Mouse (Mus musculus): ENCODE results near the gene Slc44a2.

Slc44a2 gene

DNA sequence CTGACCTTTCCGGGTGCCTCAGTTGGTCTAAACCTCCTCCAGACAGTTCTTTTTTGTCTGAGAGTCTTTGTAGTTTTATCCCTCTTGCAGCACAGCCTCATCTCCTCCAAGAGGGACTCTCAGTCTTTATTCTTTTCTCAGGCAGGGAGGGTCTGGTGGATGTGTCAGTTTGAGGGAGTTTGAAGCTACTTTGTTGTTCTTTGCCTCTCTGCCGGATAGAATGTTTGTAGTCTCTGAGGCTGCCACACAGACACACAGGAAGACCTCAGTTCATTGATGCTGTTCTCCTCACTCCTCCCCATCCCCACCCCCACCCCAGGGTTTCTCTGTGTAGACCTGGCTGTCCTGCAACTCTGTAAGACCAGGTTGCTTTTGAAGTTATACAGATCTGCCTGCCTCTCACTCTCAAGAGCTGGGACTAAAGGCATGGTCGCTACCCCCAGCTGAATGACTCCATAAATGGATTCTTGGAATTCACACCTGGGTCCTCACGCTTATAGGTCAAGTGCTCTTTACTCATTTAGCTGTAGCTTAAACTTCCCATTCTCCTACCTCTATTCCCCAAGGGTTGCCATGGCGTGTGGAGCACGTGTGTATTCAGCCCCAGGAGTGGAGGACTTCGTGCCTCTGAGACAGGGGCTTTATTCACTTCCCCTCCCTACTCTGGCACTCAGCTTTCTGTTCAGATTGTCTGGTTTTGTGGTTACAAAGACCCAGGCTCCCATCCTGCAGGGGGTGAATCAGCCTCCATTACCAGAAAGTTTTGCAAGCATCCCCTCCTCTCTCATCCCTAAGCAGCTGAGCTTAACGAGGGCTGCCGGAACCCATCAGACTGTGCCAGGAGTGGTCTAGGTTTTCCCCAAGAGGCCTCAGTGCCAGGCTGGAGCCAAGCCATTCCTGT lies 11.9 kb downstream of the Slc44a2 start:
- DNase-seq (ENCODE audit: low spot score in 2 of 2), result no peak

DNA sequence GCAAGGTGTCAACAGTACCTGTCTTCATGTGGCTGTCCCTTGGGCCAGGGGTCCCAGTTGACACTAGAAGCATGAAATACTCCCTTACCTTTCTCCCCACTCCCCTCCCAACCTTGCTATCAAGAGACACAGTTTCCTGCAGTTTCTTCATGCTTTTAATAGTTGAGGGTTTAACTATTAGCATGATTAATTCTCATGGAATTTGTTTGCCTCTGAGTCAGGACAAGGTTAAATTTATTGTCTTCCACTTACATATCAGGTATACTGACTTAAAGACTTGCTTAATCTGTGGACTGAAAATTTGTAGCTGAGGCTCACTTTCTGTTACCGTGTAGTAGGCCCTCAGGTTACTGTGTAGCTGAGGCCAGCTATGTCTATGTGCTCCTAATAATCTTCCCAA lies 13.0 kb downstream of the Slc44a2 start:
- no peak for DNase-seq (ENCODE audit: low spot score in 2 of 2)

DNA sequence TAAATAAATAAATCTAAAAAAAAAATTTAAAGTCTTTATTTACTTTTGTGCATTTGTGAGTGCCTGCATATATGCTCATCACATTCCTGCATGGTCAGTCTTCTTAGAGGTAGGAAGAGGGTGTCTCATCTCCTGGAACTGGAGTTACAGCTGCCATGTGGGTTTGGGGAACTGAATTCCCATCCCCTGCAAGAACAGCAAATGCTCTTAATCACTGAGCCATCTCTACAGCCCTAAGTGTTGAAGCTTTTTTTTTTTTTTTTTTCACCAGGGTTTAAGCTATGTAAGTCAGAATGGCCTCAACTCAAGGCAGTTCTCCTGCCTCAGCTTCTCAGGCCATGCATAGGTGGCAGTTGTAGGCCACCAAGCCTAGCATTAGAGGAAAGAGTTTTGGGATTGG lies 14.2 kb downstream of the Slc44a2 start:
- no peak for DNase-seq (ENCODE audit: low spot score in 2 of 2)

DNA sequence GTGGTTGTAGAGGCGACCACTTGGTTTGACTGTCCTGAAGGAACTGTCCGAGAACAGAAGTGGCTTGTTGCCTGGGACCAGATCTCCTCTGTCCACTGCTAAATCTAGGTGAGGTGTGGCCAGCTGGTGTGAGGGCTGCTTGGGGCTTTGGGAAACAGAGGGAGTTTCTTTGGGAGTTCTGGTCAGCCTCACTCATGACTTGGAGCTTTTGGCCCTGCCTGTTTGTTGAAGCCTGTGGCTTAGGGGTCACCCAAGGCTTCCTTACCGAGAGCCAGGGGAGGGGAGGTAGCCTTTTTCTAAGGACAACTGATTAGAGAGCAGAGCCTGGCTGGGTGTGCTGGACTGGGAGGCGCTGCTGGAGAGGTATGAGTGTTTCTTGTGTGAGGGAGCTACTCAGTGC lies 14.9 kb downstream of the Slc44a2 start:
- no peak for DNase-seq (ENCODE audit: low spot score in 2 of 2)

DNA sequence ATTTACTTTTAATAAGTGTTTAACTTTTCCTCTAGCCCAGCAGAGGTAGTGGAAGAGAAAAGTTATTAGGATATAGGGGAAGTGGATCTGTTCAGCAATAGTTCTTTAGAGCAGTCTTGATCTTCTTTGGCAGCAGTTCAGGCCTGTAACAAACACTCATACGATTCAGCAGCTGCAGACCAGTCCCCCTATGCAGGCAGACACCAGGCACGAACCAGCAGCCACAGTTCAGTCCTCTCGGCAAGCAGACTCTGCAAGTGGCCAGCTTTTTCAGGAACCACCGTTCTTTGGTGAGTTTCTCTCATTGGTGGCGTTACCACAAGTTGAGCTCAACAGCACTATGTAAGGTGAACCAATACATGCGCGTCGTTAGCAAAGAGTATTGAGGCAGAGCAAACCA lies 16.0 kb downstream of the Slc44a2 start:
- DNase-seq (ENCODE audit: low spot score in 2 of 2), result no peak

DNA sequence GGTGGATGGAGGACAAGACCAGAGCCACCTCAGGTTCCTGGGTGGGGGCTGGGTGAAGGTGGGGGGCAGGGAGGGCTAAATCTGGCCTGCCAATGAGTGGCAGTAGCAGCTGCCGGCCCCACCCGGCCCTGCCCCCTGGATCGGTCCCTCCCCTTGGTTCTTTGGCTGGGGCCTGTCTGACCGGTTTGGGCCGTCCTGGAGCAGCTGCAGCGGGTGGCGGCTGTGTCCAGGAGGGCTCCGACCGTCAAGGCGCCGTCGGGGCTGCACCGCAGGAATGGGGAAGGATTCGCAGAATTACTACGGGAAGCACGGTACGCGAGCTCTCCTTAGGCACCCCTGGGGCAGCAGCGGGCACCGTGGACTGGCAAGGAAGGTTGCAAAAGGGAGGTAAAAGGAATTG lies 17.2 kb downstream of the Slc44a2 start:
- no peak for DNase-seq (ENCODE audit: low spot score in 2 of 2)

DNA sequence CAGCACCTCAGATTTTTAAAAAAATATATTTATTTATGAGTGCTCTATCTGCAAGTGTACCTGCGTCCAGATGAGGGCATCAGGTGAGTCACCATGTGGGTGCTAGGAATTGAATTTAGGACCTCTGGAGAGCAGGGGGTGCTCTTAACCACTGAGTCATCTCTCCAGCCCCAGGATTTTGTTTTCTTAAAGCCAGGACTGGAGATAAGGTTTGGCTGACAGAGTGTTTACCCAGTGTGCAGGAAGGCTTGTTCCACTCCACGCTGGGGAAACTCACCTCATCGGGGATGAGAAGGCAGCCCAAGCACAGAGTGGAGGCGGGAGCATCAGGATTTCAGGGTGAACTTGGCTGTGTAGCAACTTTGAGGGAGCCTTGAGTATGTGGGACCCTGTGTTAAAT lies 19.9 kb downstream of the Slc44a2 start:
- DNase-seq (ENCODE audit: low spot score in 2 of 2), result no peak

DNA sequence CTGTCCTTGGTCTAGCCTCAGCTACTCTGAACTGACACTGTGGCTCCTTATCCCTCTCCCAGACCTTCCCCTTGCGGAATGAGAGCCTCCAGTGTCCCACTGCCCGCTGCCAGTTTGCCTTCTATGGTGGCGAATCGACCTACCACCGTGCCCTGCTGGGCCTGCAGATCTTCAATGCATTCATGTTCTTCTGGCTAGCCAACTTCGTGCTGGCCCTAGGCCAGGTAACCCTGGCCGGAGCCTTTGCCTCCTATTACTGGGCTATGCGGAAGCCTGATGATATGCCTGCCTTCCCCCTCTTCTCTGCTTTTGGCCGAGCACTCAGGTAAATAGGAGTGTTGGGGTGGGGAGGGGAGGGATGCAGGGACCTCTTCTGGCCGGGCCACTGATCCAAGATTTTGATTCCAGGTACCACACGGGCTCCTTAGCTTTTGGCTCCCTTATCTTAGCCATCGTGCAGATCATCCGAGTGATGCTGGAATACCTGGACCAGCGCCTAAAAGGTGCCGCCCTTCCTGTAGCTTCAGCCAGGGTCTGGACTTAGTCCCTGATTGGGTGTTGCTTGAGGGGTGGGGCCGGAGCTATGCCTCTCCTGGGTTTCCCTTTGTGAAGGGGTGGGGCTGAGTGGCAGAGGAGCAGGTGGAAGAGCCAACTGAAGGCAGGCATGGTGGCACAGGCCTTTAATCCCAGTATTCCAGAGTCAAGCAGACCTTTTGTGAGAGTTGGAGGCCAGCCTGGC lies 26.3 kb downstream of the Slc44a2 start:
- no peak for DNase-seq (ENCODE audit: low spot score in 2 of 2)

DNA sequence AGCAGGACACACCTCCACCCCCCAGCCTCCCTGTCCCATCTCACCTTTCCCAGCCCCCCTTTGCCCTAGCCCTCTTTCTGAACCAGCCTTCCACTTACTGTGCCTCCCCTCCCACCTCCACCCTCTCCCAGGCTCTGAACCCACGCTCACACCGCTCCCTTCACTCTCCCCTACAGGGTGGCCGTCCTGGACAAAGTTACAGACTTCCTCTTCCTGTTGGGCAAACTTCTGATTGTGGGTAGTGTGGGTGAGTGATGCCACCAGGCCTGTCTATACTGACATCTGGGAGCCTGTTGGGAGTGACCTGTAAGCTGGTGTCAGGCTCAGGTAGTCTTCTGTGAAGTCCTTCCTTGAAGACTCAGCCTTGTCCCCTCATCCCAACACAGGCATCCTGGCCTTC lies 27.7 kb downstream of the Slc44a2 start:
- DNase-seq (ENCODE audit: low spot score in 2 of 2), result no peak

DNA sequence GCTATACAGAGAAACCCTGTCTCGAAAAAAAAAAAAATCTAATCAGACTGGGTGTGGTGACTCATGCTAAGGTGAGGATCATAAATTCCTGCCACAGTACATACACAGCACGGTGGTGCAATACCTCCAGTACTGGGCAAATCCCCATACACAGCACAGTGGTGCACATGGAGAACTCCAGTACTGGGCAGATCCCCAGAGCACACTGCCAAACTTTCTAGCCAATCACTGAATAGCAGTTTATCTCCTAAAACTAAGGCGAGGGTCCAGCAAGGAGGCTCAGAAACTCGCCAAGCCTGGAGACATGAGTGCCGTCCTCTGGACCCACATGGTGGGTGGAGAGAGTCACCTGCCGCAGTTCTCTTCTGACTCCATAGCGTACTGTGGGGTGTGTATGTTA lies 30.7 kb downstream of the Slc44a2 start:
- no peak for DNase-seq (ENCODE audit: low spot score in 2 of 2)

DNA sequence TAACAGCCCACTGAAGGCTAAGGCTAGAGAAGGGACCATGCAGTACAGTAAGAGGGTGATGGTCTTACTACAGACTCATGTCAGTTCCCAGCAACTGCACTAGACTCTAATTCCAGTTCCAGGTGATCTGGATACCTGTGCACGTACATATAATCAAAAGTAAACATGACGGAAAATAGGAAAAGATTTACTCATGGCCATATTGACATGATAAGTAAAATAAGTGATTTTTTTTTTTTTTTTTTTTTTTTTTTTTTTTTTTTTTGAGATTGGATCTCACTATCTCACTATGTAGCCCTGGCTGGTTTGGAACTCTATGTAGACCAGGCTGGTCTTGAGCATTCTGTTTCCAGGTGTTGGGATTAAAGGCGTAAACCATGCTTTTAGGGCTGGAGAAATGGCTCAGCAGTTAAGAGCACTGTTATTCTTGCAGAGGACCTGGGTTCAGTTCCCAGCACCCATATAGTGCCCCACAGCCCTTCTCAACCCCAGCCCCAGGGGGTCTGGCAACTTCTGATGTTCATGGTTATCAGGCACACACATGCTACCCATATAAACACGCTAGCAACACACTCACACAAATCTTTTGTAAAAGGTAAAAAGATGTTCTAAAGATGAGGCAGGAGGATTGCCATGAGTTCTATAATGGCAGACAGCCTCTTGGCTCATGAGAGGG lies 31.3 kb downstream of the Slc44a2 start:
- DNase-seq (ENCODE audit: low spot score in 2 of 2), result no peak

DNA sequence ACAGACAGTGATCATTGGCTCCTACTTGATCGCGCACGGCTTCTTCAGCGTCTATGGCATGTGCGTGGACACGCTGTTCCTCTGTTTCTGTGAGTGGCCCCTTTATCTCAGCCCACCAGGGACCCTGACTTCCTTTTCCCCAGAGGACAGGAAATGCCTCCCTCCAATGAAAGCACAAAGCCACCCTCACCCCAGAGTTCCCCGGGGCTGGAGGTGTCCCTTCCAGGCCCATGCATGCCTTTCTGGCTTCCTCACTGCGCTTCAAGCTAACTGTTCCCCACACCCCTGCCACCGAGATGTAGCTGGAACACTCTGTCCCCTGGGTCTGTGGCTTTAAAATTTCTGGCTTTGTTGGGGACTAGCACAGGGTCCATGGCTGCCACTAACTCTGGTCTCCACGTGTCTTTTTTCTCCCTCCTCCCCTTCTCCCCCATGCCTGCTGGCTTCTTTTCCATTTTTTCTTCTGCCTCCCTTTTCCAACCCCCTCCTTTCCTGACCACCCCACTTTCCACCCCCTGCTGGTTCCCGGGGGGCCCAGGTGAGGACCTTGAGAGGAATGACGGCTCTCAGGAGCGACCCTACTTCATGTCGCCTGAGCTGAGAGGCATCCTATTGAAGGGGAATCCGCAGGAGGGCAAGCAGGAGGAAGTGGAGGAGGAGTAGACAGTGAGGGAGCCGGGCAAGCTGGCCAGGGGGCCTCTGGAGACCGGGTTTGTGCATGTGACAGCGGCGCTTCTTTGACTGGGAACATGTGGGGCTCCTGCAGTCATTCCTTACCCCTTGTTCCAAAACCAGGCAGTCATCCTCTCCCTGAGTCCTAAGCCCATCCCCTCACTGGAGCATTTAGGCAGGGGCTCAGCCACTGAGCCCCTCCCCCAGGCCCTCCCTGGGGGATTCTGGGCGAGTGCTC lies 32.2 kb downstream of the Slc44a2 start:
- no peak for DNase-seq (ENCODE audit: low spot score in 2 of 2)

DNA sequence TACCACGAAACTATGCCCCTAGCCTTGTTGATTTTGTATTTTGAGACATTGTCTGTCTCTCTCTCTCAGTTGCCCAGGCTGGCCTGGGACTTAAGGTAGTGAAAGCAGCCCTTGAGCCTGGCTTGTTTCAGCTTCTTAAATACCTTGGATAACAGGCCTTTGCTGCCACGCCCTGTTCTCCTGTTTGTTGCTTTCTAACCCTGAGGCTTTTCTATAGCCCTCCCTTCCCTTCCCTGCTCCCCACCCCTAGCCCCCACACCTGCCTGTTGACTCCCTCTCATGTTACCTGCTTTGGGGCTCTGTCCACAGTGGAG lies 32.8 kb downstream of the Slc44a2 start:
- DNase-seq (ENCODE audit: low spot score in 2 of 2), result no peak

DNA sequence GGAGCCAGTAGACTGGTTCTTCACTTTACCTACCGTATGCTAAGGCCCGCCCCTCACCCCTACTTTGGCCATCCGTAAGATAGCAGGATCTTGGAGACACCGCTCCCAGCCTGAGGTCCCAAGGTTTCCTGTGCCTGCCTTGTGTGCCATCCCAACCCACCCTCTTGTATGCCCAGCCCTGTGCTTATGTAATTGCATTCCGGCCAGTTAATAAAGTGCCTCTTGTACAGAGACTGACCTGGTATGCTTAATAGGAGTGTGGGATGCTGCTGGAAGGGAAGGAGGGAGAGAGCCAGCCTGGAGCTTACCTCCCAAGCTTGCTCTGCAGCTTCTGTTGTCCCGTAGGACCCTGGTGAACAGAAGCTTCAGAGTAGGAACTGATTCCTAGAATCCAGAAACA lies 34.3 kb downstream of the Slc44a2 start:
- DNase-seq (ENCODE audit: low spot score in 2 of 2), result no peak

DNA sequence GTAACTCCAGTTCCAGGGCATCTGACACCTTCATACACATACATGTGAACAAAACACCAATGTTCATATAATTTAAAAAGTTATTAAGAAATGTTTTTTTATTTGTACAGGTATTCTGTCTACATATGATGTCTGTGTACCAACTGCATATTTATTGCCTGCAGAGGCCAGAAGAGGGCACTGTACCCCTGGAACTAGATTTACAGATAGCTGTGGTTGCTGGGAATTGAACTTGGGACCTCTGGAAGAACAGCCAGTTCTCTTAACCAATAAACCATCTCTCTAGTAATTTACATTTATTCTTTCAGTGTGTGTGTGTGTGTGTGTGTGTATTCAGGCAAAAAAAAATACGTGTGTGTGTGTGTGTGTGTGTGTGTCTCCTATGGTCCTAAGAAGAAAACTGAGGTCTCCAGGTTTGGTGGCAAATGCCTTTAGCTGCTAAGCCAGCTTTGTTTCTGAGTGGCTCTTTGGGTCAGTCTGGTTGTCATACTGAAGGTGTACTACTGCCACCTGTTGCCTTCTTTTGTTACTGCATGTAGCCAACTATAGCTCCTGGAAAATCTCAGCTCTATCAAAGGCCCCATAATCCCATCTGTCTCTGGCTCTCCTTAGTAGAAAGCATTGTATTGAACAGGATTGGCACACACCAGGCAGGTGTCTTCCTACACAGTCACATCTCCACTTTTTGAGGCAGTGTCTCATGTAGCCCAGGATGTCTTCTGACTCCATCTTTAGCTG lies 36.7 kb downstream of the Slc44a2 start:
- DNase-seq (ENCODE audit: low spot score in 2 of 2), result peak; percentile 72

DNA sequence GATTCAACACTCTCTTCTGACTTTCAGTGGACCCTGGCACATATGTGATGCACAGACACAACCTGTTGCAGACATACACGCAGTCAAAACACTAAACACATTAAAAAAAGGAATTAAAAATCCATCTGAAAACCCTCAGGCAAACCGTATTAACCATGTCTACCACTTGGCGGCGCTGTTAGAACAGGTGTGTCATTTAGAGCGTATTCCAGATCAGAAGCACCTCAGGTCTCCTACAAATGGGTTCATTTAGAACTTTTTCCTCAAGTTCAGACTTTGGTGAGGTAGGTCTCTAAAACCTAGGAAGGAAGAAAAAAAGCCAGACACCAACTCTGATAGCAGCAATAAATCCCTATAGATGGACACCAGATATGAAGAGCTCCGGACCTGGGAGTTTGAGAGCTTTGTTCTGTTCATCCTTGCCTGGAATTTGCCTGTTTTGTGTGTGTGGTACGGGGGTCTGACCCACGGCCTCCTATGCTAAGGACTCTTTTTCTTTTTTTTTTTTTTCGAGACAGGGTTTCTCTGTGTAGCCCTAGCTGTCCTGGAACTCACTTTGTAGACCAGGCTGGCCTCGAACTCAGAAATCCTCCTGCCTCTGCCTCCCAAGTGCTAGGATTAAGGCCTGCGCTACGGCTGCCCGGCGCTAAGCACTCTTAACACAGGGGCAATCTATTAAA lies 46.2 kb downstream of the Slc44a2 start:
- DNase-seq (ENCODE audit: low spot score in 2 of 2), result peak; percentile 75 to 80

DNA sequence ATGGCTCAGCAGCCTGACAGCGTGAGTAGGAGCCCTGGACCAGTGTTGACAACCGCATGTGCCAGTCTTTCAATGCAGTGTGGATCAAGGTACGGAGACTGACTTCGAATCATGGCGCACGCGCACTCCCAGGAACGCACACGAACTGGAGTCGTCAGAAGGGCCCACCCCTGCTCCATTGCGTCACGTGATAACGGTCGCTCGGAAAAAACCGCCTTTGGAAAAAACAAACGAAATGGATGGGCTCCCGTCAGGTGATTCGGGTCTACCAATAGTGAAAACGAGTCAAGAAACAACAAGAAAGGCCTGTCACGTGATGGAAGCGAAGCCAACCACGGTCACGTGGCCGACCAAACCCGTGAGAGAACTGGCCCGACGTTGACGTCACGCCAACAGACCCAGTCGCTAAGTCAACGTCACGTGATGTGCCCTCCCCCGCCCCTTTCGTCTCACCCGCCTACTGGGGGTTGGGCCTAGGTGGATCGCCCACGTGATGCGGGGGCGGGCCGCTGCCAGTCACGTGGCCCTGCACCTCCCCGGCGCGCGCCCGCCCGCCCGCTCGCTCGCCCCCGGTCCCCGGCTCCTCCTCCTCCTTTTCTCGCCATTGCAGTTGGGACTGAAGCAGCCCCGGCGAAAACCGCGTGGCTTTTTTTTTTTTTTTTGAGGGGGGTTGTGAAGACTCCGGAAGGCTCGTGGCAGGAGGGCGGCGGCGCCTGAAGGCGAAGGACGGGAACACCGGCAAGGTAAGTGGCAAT lies 47.0 kb downstream of the Slc44a2 start, which contains the start of gene Ilf3:
TSS of gene Ilf3 (plus strand) at position 515 of the 755 bp plus-strand sequence.
- DNase-seq (ENCODE audit: low spot score in 2 of 2), result peak; percentile 100

DNA sequence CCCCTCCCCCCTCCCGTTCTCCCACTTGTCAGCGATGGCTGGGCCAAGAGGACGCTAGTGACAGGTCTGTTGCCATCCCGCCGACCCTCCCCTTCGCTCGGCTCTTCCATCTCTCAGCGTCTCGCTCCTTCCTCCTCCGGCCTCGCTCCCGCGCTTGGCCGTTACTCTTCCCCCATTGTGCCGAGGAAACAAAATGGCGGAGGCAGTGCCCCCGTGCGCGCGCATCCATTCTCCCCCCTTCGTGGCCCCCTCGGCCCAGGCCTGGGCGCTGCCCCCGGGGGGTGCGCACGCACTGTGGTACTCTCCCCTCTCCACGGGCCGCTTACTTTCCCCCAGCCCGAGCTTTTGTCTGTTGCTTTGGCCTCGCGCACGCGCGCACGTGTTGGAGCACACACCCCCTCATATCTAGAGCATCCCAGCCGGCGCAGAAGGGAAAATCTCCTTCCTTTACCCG lies 47.7 kb downstream of the Slc44a2 start:
- peak; percentile 82 to 83 for DNase-seq (ENCODE audit: low spot score in 2 of 2)

DNA sequence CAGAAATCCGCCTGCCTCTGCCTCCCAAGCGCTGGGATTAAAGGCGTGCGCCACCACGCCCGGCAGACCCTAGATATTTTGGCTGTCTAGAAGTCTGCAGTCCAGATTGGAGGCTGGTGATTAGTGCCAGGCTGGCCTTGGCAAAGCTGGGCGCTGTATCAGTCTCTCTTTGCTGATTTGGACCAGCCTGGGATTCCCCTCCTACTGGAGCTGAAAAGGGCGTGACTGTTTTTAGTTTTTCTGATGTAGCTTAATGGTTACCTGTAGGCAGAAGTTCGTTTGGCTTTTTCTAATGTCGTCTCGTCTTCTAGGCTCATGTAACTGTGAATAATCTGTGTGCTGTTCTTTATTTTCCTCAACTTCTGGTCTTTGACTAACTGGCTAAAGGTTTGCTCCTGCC lies 48.6 kb downstream of the Slc44a2 start:
- DNase-seq (ENCODE audit: low spot score in 2 of 2), result no peak
